Mouse (Mus musculus) urinary bladder, postnatal 36 days (tissue): ENCODE data around the gene Adamts8.

Experiments used
- DNase-seq, 2 experiments: peaks; one replicate each; pipeline ENCODE4 v3.0.0; 2022; ENCODE audit warnings: low spot score in 2 of 2, mixed read lengths in 1 of 2

The Adamts8 gene

GRCm38 (mm10) chr9:30922197-30922894, 20.0 kb upstream of the Adamts8 start, which contains the start of gene Adamts15:
Gene Adamts15, minus strand, starts transcription at chr9:30922452.
- peak; percentile 49 to 73 for DNase-seq

DNA sequence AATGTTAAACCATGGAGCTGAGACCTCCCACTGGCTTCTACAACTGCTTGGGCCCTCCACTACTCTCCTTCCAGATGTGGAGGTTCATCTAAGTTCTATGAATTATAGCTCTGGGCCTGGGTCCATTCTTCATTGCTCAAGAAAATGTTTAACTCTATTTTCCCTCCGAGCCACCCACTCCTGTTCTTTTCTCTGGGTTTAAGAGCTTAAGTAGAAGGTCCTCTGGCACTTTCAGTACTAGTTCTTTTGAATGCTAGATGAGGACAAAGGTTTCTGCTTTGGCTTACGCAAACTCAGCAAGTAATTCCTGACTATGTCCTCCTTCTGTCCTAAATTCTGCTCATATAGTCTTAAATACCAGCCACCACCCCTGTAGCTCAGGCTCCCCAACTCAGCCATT, 13.6 kb upstream of the Adamts8 start:
- DNase-seq: no peak

DNA sequence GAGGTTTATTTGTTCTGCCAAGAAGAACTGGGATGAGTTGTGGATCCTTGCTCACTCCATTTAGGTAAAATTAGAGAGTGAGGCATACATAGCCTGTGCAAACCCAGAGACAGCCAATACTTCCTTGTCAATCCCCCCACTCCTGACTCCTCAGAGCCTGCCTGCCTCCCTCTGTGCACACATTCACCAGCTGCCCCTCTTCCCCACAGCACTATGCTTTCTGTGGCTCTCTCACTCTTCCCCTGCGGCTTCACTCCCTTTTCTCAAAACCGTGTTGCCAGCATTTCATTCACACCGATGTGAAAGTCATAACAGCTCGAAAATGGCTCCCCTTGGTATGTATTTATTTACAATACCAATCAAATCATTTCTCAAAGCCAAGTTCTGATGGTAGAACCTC, 10.0 kb upstream of the Adamts8 start:
- DNase-seq: no peak

DNA sequence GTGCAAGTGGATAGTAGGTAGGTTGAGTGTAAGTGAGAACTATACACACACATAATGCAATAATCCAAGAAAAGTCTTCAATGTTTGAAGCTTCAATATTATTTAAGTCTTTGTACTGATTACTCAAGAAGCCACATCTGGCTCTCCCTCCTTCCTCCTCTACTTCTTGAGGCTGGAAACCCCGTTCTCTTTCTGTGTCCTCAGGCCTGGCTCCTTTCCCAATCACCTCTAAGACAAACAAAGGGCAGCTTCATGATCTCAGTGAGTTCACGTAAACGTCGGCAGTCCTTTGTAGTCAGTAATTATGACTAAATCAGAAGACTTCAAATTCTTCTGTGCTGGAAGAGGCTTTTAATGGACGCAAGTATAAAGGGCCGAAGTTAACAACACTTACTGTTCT, 7.5 kb upstream of the Adamts8 start:
- no peak for DNase-seq

DNA sequence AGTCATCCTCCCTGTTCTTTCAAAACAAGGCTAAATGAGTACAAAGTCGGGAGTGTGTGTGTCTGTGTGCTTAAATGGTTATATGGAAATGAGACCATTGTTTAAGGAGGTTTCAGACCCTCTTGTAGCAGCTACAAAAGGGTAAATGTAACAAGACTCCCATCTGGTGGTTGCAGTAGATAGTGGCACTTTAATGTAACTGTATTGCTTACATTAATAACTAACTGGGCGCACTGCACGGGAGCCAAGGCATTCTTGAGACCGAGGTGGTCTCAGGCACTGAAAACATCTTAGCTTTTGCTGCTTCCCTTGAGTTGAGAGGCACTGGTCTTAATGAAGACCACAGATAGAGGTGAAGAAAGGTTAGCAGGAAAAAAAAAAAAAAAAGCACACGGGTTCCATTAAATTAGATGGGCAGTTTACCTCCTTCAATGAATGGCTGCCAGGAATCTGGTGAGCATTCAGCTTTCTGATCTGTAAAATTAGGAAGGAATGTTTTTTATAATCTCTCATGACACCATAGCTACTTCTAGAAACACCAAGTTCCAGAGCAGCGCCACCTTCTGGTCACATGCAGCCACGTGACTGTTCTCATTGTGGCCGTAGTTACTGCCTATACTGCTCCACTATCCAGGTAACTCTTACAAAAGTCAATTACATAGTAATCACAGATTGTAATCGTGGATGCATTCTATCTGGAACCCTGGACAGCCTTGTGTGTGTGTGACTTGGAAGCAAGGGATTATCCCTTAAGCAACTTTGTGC, 5.5 kb upstream of the Adamts8 start:
- DNase-seq: peak in 1 of 2 experiments; percentile 56

DNA sequence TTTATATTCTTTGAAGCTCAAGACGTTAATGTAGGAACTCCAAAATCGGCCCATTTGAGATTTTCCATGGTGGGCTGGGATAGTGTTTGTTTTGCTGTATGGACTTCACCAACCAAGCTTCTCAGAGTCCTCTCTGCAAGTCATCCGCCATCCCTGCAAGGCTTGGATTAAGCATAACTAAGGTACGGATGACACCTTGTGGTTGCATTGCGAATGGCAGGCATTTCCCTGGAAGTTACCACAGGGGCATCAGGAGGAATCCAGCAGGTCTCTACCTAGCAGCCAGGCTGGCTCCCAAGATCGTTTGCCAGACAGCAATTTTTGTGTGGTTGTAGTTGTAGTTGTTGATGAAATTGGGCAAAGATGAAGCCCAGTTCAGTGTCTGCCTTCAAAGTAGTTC, 2.0 kb upstream of the Adamts8 start:
- DNase-seq: peak; percentile 81 to 85

DNA sequence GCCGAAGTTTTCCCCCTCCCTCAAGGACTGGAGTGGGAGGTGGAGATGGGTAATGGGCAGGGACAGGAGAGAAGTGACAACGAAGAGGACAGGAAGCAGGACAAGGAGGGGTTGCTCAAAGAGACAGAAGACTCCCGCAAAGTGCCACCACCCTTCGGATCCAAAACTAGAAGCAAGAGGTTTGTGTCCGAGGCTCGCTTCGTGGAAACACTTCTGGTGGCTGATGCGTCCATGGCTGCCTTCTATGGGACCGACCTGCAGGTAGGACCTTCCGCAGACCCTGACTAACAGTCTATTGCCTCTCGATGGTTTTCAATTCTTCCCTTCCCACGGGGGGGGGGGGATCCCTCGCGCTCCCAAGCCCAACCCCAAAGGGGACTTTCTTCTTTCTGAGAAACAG, 979 bp downstream of the Adamts8 start:
- DNase-seq: no peak

DNA sequence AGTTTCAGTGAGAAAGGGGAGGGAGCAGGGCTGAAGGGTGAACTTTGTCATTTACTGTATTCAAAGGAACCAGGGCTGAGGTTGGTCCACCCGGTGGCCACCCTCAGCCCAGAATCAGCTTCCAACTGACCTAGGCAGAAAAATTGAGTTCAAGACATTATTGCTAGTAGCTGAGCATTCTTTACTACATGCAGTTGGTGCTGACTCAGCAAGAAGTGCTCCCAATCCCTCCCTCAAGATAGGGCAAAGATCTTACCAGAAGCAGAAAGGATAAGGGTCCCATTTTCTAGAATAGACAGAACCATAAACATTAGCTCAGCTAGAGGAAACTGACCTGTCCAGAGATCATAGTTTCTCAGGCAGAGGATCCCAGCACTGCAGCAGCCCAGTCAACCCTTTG, 1.9 kb downstream of the Adamts8 start:
- DNase-seq: no peak

GRCm38 (mm10) chr9:30945276-30945675, 2.9 kb downstream of the Adamts8 start:
- DNase-seq: no peak

DNA sequence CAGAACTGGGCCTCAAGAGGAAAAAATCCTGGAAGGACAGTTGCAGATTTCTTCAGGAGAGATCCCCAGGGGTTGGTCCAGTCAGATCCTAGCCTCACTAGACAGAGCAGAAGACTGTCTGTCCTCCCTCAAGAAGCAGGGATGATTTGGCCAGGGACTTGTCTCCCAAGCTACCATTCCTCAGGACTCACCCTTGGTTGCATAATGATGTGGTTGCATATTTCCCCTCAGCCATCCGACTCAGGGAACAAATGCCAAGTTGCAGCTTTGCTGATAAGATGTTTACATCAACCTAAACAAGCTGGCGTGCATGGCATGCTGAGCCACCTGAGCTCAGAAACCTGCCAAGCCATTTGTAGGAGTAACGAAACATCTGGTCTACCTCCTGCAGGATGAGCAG, 7.1 kb downstream of the Adamts8 start:
- no peak for DNase-seq

DNA sequence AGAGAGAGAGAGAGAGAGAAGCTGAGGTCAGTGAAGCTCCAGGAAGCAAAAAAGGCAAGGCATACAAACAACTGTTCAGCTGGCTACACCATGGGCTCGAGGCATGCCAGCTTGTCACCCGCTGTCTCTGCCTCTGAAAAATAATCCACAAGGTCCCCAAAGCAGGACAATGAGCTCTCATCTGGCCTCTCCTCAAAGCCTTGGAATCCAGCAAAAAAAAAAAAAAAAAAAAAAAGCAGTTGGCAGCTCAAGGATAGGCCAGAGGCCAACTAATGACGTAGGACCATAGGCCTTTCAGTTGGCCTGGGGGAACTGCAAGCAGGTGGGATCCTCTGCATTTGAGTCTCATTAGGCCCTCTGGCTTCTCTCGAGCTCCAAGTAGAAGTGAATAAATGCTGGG, 7.6 kb downstream of the Adamts8 start:
- no peak for DNase-seq

- no peak for DNase-seq
Observed at GRCm38 (mm10) chr9:30950592-30950991, 8.2 kb downstream of the Adamts8 start.

- no peak for DNase-seq
Observed at GRCm38 (mm10) chr9:30951461-30951860, 9.1 kb downstream of the Adamts8 start.

DNA sequence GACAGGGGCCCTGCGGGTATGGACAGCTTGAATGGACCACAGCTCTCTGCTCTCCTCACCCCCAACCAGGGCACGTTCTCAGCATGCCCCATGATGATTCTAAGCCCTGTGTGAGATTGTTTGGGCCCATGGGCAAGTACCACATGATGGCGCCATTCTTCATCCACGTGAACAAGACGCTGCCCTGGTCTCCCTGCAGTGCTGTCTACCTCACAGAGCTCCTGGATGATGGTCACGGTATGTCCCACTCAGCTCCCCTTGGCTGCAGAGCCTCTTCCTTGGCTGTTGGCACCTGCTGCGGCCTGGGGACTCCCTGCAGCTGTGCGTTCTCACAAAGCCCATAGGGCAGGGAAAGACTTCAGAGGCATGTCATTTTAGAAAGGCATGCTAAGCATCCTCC, 10.9 kb downstream of the Adamts8 start:
- no peak for DNase-seq

GRCm38 (mm10) chr9:30955246-30955645, 12.9 kb downstream of the Adamts8 start:
- no peak for DNase-seq

- no peak for DNase-seq
Observed at GRCm38 (mm10) chr9:30963780-30964179, 21.4 kb downstream of the Adamts8 start.

GRCm38 (mm10) chr9:30964685-30965084, 22.3 kb downstream of the Adamts8 start:
- DNase-seq: no peak

GRCm38 (mm10) chr9:30966881-30967280, 24.5 kb downstream of the Adamts8 start:
- DNase-seq: no peak

- no peak for DNase-seq
Observed at GRCm38 (mm10) chr9:30968130-30968529, 25.8 kb downstream of the Adamts8 start.

GRCm38 (mm10) chr9:30970001-30970400, 27.6 kb downstream of the Adamts8 start:
- no peak for DNase-seq

GRCm38 (mm10) chr9:30971967-30972366, 29.6 kb downstream of the Adamts8 start:
- DNase-seq: no peak

GRCm38 (mm10) chr9:30976339-30977023, 34.1 kb downstream of the Adamts8 start:
- DNase-seq: no peak

DNA sequence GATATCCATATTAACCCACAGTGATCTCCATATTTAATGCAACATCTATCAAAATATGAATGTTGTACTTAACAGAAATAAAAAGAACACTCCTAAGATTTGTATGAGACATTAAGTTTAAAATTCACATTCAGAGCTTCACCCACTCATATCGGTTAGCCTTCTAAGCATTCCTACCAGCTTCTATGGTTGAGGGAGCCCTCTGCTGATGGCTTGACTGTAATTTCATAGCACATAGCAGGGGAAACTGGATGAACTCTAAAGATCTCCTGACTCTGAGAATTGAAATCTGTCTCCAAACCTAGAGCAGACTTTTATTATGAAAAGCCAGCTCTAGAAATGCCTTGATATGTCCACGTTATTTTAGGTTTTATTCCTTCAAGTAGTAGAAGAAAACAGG, 38.1 kb downstream of the Adamts8 start:
- DNase-seq: no peak
